Mouse (Mus musculus) midbrain, embryonic 11.5 days (tissue): Measurements from ENCODE around the gene Prss36. TPM values are rescaled to one million over a fixed set of nuclear protein-coding genes. Genes with fewer than 3 reads are reported as not detected.

ENCODE experiments used
- ATAC-seq: fragments of 200-750 bp; cut with Nextera tagmentation; 2 replicates; pipeline ENCODE4 v1.8.0; 2017; ENCODE audit warnings: moderate TSS enrichment, moderate library complexity; ENCODE audit not compliant: low FRiP score
- DNase-seq: peaks from one replicate; pipeline ENCODE4 v3.0.0; 2015; ENCODE audit warnings: low spot score; ENCODE audit errors: missing footprints
- H3K27ac ChIP-seq: fragments of 300-500 bp; sonication (generic); 2 replicates; pipeline ENCODE4 v1.5.1; 2014; ENCODE audit warnings: low read depth, low read length
- H3K27me3 ChIP-seq: fragments of 300-500 bp; sonication (generic); 2 replicates; pipeline ENCODE4 v1.6.1; 2014; ENCODE audit warnings: mild to moderate bottlenecking, low read length, moderate library complexity, mixed read lengths; ENCODE audit not compliant: control insufficient read depth, insufficient read depth
- H3K36me3 ChIP-seq: fragments of 300-500 bp; sonication (generic); 2 replicates; pipeline ENCODE4 v1.6.1; 2014; ENCODE audit warnings: mild to moderate bottlenecking, low read length, moderate library complexity, mixed read lengths; ENCODE audit not compliant: control insufficient read depth, insufficient read depth
- H3K4me1 ChIP-seq: fragments of 300-500 bp; sonication (generic); 2 replicates; pipeline ENCODE4 v1.6.1; 2014; ENCODE audit warnings: low read length; ENCODE audit not compliant: control insufficient read depth, insufficient read depth
- H3K4me2 ChIP-seq: fragments of 300-500 bp; sonication (generic); 2 replicates; pipeline ENCODE4 v1.6.1; 2014; ENCODE audit warnings: mild to moderate bottlenecking, moderate library complexity
- H3K4me3 ChIP-seq: fragments of 300-500 bp; sonication (generic); 2 replicates; pipeline ENCODE4 v1.5.1; 2014; ENCODE audit warnings: low read depth, low read length
- H3K9ac ChIP-seq: fragments of 300-500 bp; sonication (generic); 2 replicates; pipeline ENCODE4 v1.6.1; 2014; ENCODE audit warnings: low read length
- H3K9me3 ChIP-seq: fragments of 300-500 bp; sonication (generic); 2 replicates; pipeline ENCODE4 v1.6.1; 2016; ENCODE audit warnings: low read length; ENCODE audit not compliant: control insufficient read depth
- WGBS: fragments of 180-500 bp; shearing (Covaris S2); extraction: QIAGEN DNeasy Blood & Tissue Kit; methylation state at CpG from one replicate; pipeline ENCODE4 v1.1.7; 2014; 5-methylcytosine and 5-hydroxymethylcytosine counted together
- polyA plus RNA-seq: library from polyadenylated mRNA; unstranded; fragments of >200 nt; fragmentation: Nextera tagmentation; extraction: Ambion mirVana; gene quantifications from 2 replicates; pipeline ENCODE4 v1.2.1, GENCODE M21; 2014

Prss36 gene
- polyA plus RNA-seq, 1 experiment from 2014 or later = 9.6 TPM

DNA sequence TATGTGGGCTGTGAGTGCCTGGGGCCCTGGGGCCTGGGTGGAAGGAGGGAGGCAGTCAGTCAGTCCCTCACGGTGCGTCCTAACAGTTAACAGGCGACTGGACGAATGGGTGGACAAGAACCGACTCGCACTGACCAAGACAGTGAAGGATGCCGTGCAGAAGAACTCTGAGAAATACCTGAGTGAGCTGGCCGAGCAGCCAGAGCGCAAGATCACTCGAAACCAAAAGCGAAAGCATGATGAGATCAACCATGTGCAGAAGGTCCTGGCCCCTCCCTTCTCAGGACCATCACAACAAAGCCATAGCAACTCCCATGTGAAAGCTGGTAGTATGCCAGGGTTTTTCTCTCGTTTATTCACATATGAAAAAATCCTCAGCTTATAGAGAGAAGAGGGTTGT is 31.2 kb downstream of the Prss36 start:
- no peaks in the 10 kb centered on the region for H3K27me3 ChIP-seq
- H3K27ac ChIP-seq = no peak overlapping the region
- no peak overlapping the region for H3K4me3 ChIP-seq
- no peak for DNase-seq
- WGBS = 89% methylated on average over 12 of the region's 12 CpGs
- no peak overlapping the region for H3K4me2 ChIP-seq
- H3K9me3 ChIP-seq = no peaks in the 10 kb centered on the region
- ATAC-seq = no peak
- peaks cover 6% of the 10 kb centered on the region for H3K4me1 ChIP-seq
- H3K9ac ChIP-seq = no peak overlapping the region
- H3K36me3 ChIP-seq = peaks cover 5% of the 10 kb centered on the region; the same call in 1 of the 2 replicates

DNA sequence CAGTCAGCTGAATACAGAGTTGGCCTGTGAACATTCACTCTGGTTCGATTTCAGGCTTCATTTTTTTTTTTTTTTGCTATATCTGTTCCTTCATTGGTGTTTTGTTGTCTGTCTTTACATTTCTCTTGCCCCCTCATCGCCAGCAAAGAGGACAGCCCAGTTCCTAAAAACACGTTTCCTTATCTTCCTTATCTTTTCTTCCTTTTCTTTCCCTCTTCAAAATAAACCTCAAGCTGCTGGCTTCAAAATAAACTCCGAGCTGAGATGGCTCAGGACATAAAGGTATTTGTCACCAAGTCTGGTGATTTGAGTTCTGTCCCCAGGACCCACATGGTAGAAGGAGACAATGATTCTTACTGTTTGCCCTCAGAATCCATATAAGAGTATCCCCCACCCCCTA is 33.6 kb downstream of the Prss36 start:
- WGBS = 35% methylated on average over 4 of the region's 4 CpGs
- no peaks in the 10 kb centered on the region for H3K9me3 ChIP-seq
- no peaks in the 10 kb centered on the region for H3K27me3 ChIP-seq
- ATAC-seq (no peak), DNase-seq (no peak)
- peak overlapping the region; percentile 83 for H3K9ac ChIP-seq
- peaks cover 9% of the 10 kb centered on the region for H3K36me3 ChIP-seq
- no peak overlapping the region for H3K27ac ChIP-seq
- H3K4me3 ChIP-seq = peak overlapping the region; percentile 97
- H3K4me2 ChIP-seq = peak overlapping the region; percentile 75
- H3K4me1 ChIP-seq = peaks cover 6% of the 10 kb centered on the region

DNA sequence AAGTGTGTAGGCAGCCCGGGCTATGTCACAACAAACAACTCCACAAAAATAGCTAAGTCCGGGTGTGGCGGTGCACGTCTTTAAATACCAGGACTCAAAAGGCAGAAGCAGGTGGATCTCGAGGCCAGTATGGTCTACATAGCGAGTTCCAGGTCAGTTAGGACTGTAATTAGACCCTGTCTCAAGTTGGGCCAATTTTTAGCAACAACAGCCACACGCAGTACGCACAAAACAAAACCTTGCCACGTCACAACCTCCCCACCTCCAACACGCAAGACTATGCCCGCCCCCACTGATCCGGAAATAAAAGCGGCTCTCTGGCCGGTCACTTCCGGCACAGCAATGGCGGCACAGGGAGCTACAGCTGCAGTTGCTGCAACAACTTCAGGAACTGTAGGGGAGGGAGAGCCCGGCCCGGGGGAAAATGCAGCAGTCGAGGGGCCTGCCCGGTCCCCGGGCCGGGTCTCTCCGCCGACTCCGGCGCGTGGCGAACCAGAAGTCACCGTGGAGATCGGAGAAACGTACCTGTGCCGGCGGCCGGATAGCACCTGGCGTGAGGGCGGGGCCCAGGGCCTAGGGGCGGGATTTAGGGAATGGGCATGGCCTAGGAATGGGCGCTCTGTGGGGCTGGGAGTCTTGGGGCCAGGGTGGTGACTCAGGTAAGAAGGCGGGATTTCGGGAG is 34.2 kb downstream of the Prss36 start, which contains the start of gene Kat8:
Kat8 (plus strand) TSS at position 327 of the 682 bp plus-strand sequence.
- peaks cover 6% of the 10 kb centered on the region for H3K4me1 ChIP-seq
- under 1% methylated on average over 40 of the region's 40 CpGs for WGBS
- peak within 1 kb of the TSS; percentile 75 for H3K4me2 ChIP-seq
- ATAC-seq (peak; percentile 93), DNase-seq (peak; percentile 98)
- peaks cover 11% of the 10 kb centered on the region for H3K36me3 ChIP-seq
- peak within 1 kb of the TSS; percentile 97 for H3K4me3 ChIP-seq
- no peaks in the 10 kb centered on the region for H3K9me3 ChIP-seq
- no peaks in the 10 kb centered on the region for H3K27me3 ChIP-seq
- H3K9ac ChIP-seq = peak within 1 kb of the TSS; percentile 83
- peak within 1 kb of the TSS; percentile 54 for H3K27ac ChIP-seq

DNA sequence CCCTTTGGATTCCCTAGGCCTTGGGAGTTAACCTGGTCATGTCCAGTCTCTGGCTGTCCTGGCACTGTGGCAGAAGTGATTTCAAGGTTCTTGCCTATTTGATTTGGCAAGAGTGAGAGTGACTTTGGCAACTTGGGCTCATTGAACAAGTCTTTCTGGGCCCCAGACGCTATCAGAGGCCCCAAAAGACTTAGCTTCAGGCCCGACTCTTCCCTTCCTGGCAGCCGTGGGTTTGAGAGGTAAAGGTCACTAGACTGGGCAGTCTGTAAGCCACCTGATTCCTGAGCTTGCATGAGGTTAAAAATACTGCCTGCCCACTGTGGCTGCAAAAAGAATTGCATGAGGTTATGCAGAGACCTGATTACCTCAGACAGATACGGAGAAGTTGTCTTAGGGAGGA is 37.9 kb downstream of the Prss36 start:
- WGBS = 90% methylated on average over 4 of the region's 4 CpGs
- H3K36me3 ChIP-seq = peaks cover 12% of the 10 kb centered on the region; the same call in 1 of the 2 replicates
- no peak for ATAC-seq
- H3K4me1 ChIP-seq = peaks cover 11% of the 10 kb centered on the region
- no peak overlapping the region for H3K27ac ChIP-seq
- DNase-seq = no peak
- no peak overlapping the region for H3K4me3 ChIP-seq
- no peak overlapping the region for H3K9ac ChIP-seq
- no peaks in the 10 kb centered on the region for H3K9me3 ChIP-seq
- H3K4me2 ChIP-seq = no peak overlapping the region
- H3K27me3 ChIP-seq = no peaks in the 10 kb centered on the region

DNA sequence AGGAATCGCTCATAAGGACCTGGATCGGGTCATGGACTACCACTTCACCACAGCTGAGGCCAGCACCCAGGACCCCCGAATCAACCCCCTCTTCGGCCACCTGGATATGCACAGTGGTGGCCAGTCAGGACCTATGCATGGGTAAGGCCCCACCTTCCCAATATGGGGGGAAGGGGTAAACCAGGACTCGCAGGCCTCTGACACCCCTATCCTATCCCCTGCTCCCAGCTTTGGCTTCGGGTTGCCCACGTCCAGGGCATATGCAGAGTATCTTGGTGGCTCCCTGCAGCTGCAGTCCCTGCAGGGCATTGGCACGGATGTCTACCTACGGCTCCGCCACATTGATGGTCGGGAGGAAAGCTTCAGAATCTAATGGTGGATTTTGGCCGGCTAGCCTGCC is 38.6 kb downstream of the Prss36 start:
- Histone ChIP-seq H3K4me3 (no peak overlapping the region), H3K27ac (no peak overlapping the region), H3K4me2 (no peak overlapping the region), H3K9me3 (no peaks in the 10 kb centered on the region), H3K9ac (no peak overlapping the region), H3K27me3 (no peaks in the 10 kb centered on the region), H3K36me3 (peaks cover 12% of the 10 kb centered on the region; the same call in 1 of the 2 replicates), H3K4me1 (peaks cover 8% of the 10 kb centered on the region)
- 93% methylated on average over 12 of the region's 12 CpGs for WGBS
- no peak for DNase-seq
- no peak for ATAC-seq

DNA sequence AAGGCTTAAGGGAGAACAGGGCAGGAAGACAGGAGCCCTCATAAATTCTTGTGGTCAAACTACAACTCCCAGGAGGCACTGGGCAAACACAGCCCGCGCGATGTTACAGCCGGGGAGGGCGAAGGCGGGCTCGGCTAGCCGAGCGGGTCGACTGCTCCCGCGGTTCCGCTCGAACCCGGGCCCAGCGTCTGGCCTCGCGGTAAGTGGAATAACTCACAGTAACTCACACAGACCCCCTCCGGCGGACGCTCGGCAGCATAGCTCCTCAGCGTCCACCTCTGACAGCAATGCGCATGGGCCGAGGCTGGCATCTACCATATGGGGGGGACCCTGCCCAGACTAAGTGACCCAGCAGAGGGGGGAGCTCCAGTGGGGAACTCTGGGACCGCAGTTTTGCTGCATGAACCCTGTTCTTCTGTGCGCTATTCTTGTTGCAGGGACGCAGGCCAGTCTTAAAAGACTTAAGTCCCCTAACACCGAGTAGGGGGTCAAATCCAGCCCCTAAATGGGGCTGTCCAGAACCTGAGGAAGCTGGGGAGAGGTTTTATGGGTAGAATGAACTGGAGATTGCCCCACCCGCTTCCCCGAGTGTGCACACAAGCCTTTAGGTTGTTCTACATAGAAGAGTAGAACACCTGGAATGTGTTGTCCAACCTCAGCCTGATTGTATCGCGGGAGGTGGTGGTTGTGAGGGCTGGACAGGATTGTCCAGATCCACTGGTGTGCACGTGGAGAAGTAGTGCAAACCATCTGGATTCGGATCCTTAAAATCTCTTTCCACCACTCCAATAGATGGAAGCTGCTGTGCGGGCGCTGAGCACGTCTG is 42.3 kb downstream of the Prss36 start, which contains the start of gene Bckdk:
Bckdk (plus strand) TSS at position 112 of the 826 bp plus-strand sequence.
- peak within 1 kb of the TSS; percentile 86 for H3K4me2 ChIP-seq
- H3K4me1 ChIP-seq = peaks cover 5% of the 10 kb centered on the region
- H3K36me3 ChIP-seq = peaks cover 12% of the 10 kb centered on the region; the same call in 1 of the 2 replicates
- H3K4me3 ChIP-seq = peak within 1 kb of the TSS; percentile 70
- peak within 1 kb of the TSS; percentile 52 for H3K27ac ChIP-seq
- DNase-seq (peak; percentile 97), ATAC-seq (peak; percentile 88)
- 9% methylated on average over 38 of the region's 38 CpGs for WGBS
- H3K9me3 ChIP-seq = no peaks in the 10 kb centered on the region
- H3K9ac ChIP-seq = peak within 1 kb of the TSS; percentile 90
- H3K27me3 ChIP-seq = no peaks in the 10 kb centered on the region

DNA sequence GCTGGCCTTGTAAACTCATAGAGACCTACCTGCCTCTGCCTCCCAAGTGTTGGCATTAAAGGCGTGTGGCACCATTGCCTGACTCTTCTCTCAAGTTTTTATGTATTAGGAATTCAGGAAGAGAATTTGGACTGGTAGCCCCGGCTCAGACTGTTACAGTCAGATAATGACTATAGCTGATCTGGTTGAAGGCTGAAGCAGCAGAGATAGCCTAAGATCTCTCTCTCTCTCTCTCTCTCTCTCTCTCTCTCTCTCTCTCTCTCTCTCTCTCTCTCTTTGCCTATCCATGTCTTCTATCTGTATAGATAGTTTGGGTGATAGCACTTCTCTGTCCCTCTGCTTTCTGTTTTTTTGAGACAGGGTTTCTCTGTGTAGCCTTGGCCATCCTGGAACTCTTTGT is 44.8 kb downstream of the Prss36 start:
- no peak for ATAC-seq
- H3K36me3 ChIP-seq = peaks cover 5% of the 10 kb centered on the region; the same call in 1 of the 2 replicates
- H3K9ac ChIP-seq = no peak overlapping the region
- no peak overlapping the region for H3K4me2 ChIP-seq
- H3K9me3 ChIP-seq = no peaks in the 10 kb centered on the region
- 83% methylated on average over 2 of the region's 2 CpGs for WGBS
- H3K4me3 ChIP-seq = no peak overlapping the region
- H3K4me1 ChIP-seq = peaks cover 5% of the 10 kb centered on the region
- no peak overlapping the region for H3K27ac ChIP-seq
- DNase-seq = no peak
- no peaks in the 10 kb centered on the region for H3K27me3 ChIP-seq

DNA sequence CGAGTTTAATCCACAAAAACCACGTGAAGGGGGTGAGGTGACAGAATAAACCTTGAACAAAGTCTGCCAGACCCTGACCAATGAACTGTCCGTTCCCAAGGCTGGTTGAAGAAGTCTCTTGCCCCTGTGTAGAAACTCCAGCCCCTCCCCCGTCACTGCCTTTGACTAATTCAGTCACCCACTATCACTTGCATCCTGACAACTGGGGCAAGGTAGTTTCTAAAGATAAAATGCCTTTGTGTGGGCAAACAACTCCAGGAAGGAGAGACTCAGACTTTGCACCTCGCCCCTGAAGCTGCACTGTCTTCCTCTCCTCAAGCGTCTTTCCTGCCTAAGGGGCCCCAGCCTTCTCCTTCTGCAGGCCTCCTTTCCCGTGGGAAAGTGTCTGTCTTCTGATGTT is 46.5 kb downstream of the Prss36 start:
- no peaks in the 10 kb centered on the region for H3K27me3 ChIP-seq
- H3K9me3 ChIP-seq = no peaks in the 10 kb centered on the region
- DNase-seq = no peak
- 54% methylated on average over 7 of the region's 7 CpGs for WGBS
- no peak overlapping the region for H3K4me3 ChIP-seq
- ATAC-seq = no peak
- H3K27ac ChIP-seq = no peak overlapping the region
- no peaks in the 10 kb centered on the region for H3K36me3 ChIP-seq
- H3K4me2 ChIP-seq = no peak overlapping the region
- H3K9ac ChIP-seq = no peak overlapping the region
- H3K4me1 ChIP-seq = peaks cover 8% of the 10 kb centered on the region
